Mouse (Mus musculus): ENCODE data around the gene Arhgap28. TPM values are rescaled to one million over a fixed set of nuclear protein-coding genes. Genes with fewer than 3 reads are reported as not detected.

Gene Arhgap28
- total RNA-seq, 2 experiments from 2014 or later: 1.1 to 1.2 TPM

GRCm38 (mm10) chr17:67827431-67827830 lies 176.5 kb downstream of the Arhgap28 start:
- no peak for DNase-seq
- intact Hi-C loops (cut with DNase I): no loop called here

DNA sequence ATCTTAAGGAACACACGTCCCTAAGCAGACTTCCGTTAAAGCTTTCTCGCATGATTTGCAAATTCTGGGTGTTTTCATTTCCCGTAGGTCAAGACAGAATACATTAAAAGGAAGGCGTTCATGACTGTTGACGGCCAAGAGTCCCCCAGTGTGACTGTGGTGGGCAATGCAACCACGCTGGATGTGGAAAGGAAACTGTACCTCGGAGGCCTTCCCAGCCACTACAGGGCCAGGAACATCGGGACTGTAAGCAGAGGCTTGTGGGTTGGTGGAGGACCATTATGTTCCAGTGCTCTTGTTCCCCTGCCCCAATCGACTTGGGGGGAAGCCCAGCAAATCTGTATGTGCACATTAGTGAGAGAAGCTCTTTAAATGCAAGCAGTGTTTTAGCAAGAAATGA lies 187.0 kb downstream of the Arhgap28 start:
- DNase-seq: no peak
- intact Hi-C loops (cut with DNase I): no loop called here

- DNase-seq: no peak
- intact Hi-C loops (cut with DNase I): no loop called here
These were observed 188.2 kb downstream of the Arhgap28 start for GRCm38 (mm10) chr17:67815720-67816119.

- intact Hi-C loops (cut with DNase I): no loop called here
- no peak for DNase-seq
These were observed 190.3 kb downstream of the Arhgap28 start for GRCm38 (mm10) chr17:67813666-67814065.

- intact Hi-C loops (cut with DNase I): no loop called here
- no peak for DNase-seq
These were observed 194.7 kb downstream of the Arhgap28 start for GRCm38 (mm10) chr17:67809171-67809570.

Data from gastrocnemius, postnatal 36 days (tissue).